Mouse (Mus musculus): ENCODE results near the gene Lrp1.

DNA sequence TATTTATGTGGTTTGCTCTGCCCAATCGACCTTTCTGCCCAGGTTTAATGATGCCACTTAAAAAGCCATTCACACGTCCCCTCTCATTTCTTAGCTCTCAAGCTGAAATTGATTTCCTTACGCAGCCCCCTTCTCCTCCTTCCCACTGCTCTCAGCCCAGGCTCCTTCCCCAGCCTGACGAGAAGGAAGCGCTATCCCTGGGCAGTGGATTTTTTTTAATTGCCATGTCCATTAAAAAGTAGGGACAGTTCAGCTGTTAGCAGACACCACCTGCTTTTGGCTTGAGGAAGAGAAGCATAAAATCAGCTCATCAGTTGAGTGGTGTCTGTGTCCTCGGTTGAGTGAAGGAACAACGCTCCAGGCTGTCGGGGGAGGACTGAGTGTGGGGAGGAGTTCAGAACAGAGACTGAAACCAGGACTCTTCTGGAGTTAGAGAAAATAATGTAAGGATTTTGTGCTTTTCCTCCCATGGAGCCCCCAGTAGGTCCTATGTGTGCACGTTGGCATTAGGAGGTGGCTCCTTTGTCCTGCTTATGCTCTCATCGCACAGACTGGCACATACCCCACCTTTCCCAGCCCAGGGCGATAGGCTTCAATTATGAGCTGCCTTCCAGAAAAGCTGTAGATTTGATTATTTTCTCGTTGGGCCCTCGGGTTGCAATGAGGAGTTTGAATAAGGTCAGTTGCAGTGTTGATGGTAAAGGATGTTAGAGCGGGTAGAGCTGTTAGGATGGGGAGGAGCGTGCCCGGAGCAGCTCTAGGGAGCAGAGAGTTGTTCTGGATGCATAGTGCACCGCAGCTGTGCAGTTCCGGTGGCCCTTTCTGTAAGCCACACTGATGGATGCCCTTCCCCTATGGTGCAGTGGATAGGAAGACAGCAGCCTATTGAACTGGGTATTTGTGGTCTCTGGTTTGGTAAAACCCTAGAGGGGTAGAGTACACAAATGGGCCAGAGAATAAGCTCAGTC, 130.5 kb downstream of the Lrp1 start:
- no peak for TF ChIP-seq CTCF (IDR thresholded peaks at IDR 0.05; ENCODE audit: insufficient read depth, low read depth, low read length)
- no peak for TF ChIP-seq POLR2A (IDR thresholded peaks at IDR 0.05; ENCODE audit: insufficient read depth, low read depth, low read length)
